Mouse (Mus musculus): ENCODE results near the gene Spata7. TPM values are rescaled to one million over a fixed set of nuclear protein-coding genes. Genes with fewer than 3 reads are reported as not detected.

Spata7 gene
- polyA plus RNA-seq, 1 experiment from 2014 or later = 40.9 TPM

DNA sequence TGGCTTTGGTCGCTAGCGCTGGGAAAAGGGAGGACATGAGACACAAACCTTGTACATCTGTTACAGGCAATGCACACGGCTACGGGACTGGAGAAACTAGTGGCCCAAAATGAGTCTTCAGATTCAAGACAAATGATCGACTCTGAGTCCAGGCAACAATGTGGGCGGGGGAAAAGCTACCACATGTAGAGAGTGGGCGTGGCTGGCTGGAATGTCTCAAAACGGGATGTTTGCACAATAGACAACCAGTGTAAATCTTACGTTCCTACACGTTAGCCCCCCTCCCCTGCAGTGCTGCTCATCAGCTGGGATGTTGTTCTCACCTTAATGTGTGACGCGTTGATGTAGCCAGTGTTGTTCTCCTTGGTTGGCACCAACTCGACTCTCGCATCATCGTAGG is 54.2 kb downstream of the Spata7 start:
- H3K27ac ChIP-seq (ENCODE audit: low read depth, low read length) = no peak overlapping the region
- ATAC-seq (ENCODE audit: low read depth) = no peak
- 79% methylated on average over 15 of the region's 15 CpGs for WGBS

DNA sequence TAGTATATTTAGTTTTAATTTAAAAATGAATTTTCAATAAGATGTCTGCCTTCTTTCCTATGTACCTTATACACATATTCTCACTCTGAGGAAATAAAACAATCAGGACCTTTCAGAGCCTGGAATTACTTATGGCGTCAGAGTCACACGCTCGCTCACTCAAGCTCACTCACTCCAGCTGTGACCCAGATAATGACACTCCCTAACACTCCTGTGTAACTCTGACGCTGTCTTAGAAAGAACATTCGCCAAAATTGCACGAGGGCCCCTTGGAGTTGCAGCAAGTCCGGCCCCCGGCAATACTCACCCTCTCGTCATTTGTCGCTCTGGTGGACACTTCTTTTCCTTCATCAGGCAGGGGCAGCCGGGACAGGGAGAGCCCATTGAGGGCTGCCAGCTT is 55.2 kb downstream of the Spata7 start:
- H3K9ac ChIP-seq (replicated peaks; ENCODE audit: low read depth, low read length) = no peak overlapping the region
- H3K4me3 ChIP-seq (ENCODE audit: low read depth, low read length) = no peak overlapping the region
- no peak overlapping the region for H3K4me2 ChIP-seq (ENCODE audit: low read depth, low read length)
- H3K9me3 ChIP-seq (ENCODE audit: control insufficient read depth, low read length) = no peaks in the 10 kb centered on the region
- WGBS = 70% methylated on average over 11 of the region's 11 CpGs
- 0 out of 2 replicates have a peak, but pooled peaks cover 2% of the 10 kb centered on the region for H3K36me3 ChIP-seq (ENCODE audit: control insufficient read depth, insufficient read depth, low read length)
- H3K27me3 ChIP-seq (ENCODE audit: control insufficient read depth, insufficient read depth, low read length) = no peaks in the 10 kb centered on the region
- no peak for ATAC-seq (ENCODE audit: low read depth)
- H3K4me1 ChIP-seq (ENCODE audit: control insufficient read depth, insufficient read depth, low read length) = no peaks in the 10 kb centered on the region
- no peak overlapping the region for H3K27ac ChIP-seq (ENCODE audit: low read depth, low read length)

More for the DNA sequence above, 54.2 kb downstream of the Spata7 start:
- Histone ChIP-seq H3K9me3 (ENCODE audit: control insufficient read depth, low read length) (no peaks in the 10 kb centered on the region), H3K27me3 (ENCODE audit: control insufficient read depth, insufficient read depth, low read length) (no peaks in the 10 kb centered on the region), H3K36me3 (ENCODE audit: control insufficient read depth, insufficient read depth, low read length) (no peaks in the 10 kb centered on the region), H3K4me1 (ENCODE audit: control insufficient read depth, insufficient read depth, low read length) (no peaks in the 10 kb centered on the region), H3K4me2 (ENCODE audit: low read depth, low read length) (no peak overlapping the region), H3K4me3 (ENCODE audit: low read depth, low read length) (no peak overlapping the region), H3K9ac (replicated peaks; ENCODE audit: low read depth, low read length) (no peak overlapping the region)

DNA sequence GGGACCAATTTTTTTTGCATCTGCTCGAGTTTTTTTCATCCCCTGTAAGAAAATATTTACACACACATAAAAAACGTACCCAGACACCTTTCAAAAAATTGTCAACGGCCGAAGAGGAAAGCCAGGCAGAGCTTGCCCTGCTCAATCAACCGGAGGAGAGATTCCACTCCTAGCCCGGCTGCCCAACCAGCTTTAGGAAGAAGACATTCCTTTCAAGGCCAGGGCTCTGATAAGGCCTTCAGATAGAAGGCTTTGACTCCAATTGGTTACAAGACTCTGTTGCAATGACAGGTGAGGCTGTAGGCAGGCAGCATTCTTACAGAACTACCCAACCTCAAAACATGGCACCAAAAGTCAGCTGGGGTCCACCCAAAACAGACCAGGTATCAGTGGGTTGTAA is 55.6 kb downstream of the Spata7 start:
- Histone ChIP-seq H3K27me3 (ENCODE audit: control insufficient read depth, insufficient read depth, low read length) (no peaks in the 10 kb centered on the region), H3K9me3 (ENCODE audit: control insufficient read depth, low read length) (no peaks in the 10 kb centered on the region), H3K36me3 (ENCODE audit: control insufficient read depth, insufficient read depth, low read length) (0 out of 2 replicates have a peak, but pooled peaks cover 6% of the 10 kb centered on the region), H3K4me1 (ENCODE audit: control insufficient read depth, insufficient read depth, low read length) (no peaks in the 10 kb centered on the region), H3K4me2 (ENCODE audit: low read depth, low read length) (no peak overlapping the region), H3K9ac (replicated peaks; ENCODE audit: low read depth, low read length) (no peak overlapping the region), H3K27ac (ENCODE audit: low read depth, low read length) (no peak overlapping the region), H3K4me3 (ENCODE audit: low read depth, low read length) (no peak overlapping the region)
- WGBS = 83% methylated on average over 6 of the region's 6 CpGs
- ATAC-seq (ENCODE audit: low read depth) = no peak

DNA sequence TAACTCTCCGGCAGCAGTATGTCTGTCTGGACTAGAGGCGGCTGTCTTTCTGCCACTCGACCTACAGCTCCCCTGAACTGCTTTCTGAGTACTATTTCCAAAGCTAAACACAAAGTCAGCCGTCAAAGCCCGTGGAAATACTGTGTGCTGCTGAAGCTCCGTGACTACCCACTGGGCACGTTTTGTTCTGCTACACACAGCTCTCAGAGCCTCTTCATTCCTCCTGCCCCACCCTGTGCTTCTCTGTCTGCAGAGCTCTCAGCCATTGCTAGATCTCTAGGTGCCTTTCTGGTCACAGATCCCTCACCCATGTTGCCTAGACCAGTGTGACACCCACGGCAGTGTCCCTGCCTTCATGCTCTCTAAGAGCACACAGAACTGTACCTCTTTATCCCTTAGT is 62.3 kb downstream of the Spata7 start:
- no peaks in the 10 kb centered on the region for H3K27me3 ChIP-seq (ENCODE audit: control insufficient read depth, insufficient read depth, low read length)
- H3K4me1 ChIP-seq (ENCODE audit: control insufficient read depth, insufficient read depth, low read length) = no peaks in the 10 kb centered on the region
- H3K4me2 ChIP-seq (ENCODE audit: low read depth, low read length) = no peak overlapping the region
- H3K4me3 ChIP-seq (ENCODE audit: low read depth, low read length) = no peak overlapping the region
- H3K36me3 ChIP-seq (ENCODE audit: control insufficient read depth, insufficient read depth, low read length) = 0 out of 2 replicates have a peak, but pooled peaks cover 9% of the 10 kb centered on the region
- no peak overlapping the region for H3K9ac ChIP-seq (replicated peaks; ENCODE audit: low read depth, low read length)
- no peak for ATAC-seq (ENCODE audit: low read depth)
- WGBS = 86% methylated on average over 8 of the region's 8 CpGs
- H3K27ac ChIP-seq (ENCODE audit: low read depth, low read length) = no peak overlapping the region
- H3K9me3 ChIP-seq (ENCODE audit: control insufficient read depth, low read length) = no peaks in the 10 kb centered on the region

DNA sequence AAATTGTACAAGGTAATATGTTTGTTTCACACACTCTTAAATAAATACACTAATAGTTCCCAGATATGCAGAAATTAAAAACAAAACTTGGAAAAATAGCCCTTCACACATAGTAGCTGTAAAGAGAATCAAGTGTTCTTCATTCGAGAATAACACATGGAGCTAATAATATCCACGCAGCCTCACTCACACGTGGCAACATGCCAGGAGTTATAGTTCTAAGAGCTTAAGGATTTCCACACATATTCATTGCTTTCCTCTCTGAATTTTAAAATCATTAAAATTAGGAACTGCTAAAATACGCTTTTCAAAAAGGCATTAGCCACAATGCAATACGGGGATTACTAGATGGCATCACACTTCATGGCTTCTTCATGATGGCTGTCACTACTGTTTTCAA is 69.2 kb downstream of the Spata7 start:
- Histone ChIP-seq H3K27ac (ENCODE audit: low read depth, low read length) (no peak overlapping the region), H3K9me3 (ENCODE audit: control insufficient read depth, low read length) (no peaks in the 10 kb centered on the region), H3K27me3 (ENCODE audit: control insufficient read depth, insufficient read depth, low read length) (no peaks in the 10 kb centered on the region), H3K4me1 (ENCODE audit: control insufficient read depth, insufficient read depth, low read length) (no peaks in the 10 kb centered on the region), H3K4me2 (ENCODE audit: low read depth, low read length) (no peak overlapping the region), H3K4me3 (ENCODE audit: low read depth, low read length) (no peak overlapping the region), H3K9ac (replicated peaks; ENCODE audit: low read depth, low read length) (no peak overlapping the region), H3K36me3 (ENCODE audit: control insufficient read depth, insufficient read depth, low read length) (no peaks in the 10 kb centered on the region)
- ATAC-seq (ENCODE audit: low read depth) = no peak
- 87% methylated on average over 5 of the region's 5 CpGs for WGBS

DNA sequence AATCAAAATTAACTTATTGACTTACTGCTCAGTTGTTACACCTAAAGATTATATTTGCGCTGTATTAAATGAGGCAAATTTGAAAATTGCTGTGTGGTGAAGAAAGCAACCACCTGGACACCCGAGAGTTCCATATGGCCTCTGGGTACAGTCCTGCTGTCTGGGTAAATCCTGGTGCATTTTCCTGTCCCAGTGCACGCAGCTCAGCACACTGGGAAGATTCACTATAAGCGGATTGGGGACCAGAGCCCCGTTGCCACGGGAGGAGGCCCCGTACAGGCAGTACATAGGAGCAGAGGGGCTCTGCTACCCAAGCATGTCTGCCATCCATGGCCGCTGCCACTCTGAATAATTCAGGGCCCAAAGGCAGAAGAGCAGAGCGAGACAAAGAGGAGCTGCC is 73.6 kb downstream of the Spata7 start:
- no peak for ATAC-seq (ENCODE audit: low read depth)
- Histone ChIP-seq H3K9ac (replicated peaks; ENCODE audit: low read depth, low read length) (no peak overlapping the region), H3K27ac (ENCODE audit: low read depth, low read length) (no peak overlapping the region), H3K36me3 (ENCODE audit: control insufficient read depth, insufficient read depth, low read length) (0 out of 2 replicates have a peak, but pooled peaks cover 3% of the 10 kb centered on the region), H3K4me3 (ENCODE audit: low read depth, low read length) (no peak overlapping the region), H3K4me1 (ENCODE audit: control insufficient read depth, insufficient read depth, low read length) (no peaks in the 10 kb centered on the region), H3K27me3 (ENCODE audit: control insufficient read depth, insufficient read depth, low read length) (no peaks in the 10 kb centered on the region), H3K9me3 (ENCODE audit: control insufficient read depth, low read length) (no peaks in the 10 kb centered on the region), H3K4me2 (ENCODE audit: low read depth, low read length) (no peak overlapping the region)
- WGBS = 82% methylated on average over 9 of the region's 9 CpGs

DNA sequence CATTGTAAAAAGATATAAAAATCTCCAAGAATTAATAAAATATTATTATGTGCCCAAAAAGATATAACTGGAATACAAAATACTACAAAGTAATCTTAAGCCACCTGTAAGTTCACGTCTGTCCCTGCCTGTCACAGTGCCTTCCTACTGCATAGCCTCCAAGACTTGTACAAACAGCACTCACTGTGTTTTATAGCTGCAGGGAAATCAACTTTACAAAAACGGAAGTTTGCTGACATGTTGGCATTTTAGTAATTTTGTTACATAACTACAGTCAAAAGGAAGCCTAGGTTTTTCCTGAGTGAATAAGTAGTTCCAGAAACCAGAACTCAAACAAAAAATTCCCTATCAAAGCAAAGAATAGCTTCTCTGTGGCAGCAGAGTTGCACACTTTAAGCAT is 75.6 kb downstream of the Spata7 start:
- 84% methylated on average over 2 of the region's 2 CpGs for WGBS
- Histone ChIP-seq H3K9ac (replicated peaks; ENCODE audit: low read depth, low read length) (no peak overlapping the region), H3K27ac (ENCODE audit: low read depth, low read length) (no peak overlapping the region), H3K4me3 (ENCODE audit: low read depth, low read length) (no peak overlapping the region), H3K36me3 (ENCODE audit: control insufficient read depth, insufficient read depth, low read length) (0 out of 2 replicates have a peak, but pooled peaks cover 3% of the 10 kb centered on the region), H3K27me3 (ENCODE audit: control insufficient read depth, insufficient read depth, low read length) (no peaks in the 10 kb centered on the region), H3K4me1 (ENCODE audit: control insufficient read depth, insufficient read depth, low read length) (no peaks in the 10 kb centered on the region), H3K9me3 (ENCODE audit: control insufficient read depth, low read length) (no peaks in the 10 kb centered on the region), H3K4me2 (ENCODE audit: low read depth, low read length) (no peak overlapping the region)
- no peak for ATAC-seq (ENCODE audit: low read depth)

DNA sequence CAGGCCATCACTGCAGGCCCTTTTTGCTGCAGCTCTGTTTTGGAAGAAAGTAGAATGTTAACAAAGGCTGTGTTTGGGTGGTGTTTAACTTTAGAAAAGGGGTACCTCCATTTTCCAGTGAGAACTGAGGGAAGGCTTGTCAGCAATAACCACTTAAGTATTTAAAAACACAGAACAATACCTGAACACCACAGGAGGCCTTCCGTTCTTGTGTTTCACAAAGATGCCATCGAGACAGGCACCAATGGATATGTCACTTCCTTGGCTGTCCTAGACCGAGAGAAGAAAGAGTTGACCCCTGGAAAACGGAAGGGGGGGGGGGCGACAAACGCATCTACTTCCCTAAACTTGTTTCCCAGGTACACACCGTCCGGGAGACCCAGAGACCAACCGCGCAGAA is 76.0 kb downstream of the Spata7 start:
- no peaks in the 10 kb centered on the region for H3K9me3 ChIP-seq (ENCODE audit: control insufficient read depth, low read length)
- no peak overlapping the region for H3K9ac ChIP-seq (replicated peaks; ENCODE audit: low read depth, low read length)
- no peaks in the 10 kb centered on the region for H3K4me1 ChIP-seq (ENCODE audit: control insufficient read depth, insufficient read depth, low read length)
- 77% methylated on average over 10 of the region's 10 CpGs for WGBS
- no peak for ATAC-seq (ENCODE audit: low read depth)
- 0 out of 2 replicates have a peak, but pooled peaks cover 3% of the 10 kb centered on the region for H3K36me3 ChIP-seq (ENCODE audit: control insufficient read depth, insufficient read depth, low read length)
- H3K4me2 ChIP-seq (ENCODE audit: low read depth, low read length) = no peak overlapping the region
- no peaks in the 10 kb centered on the region for H3K27me3 ChIP-seq (ENCODE audit: control insufficient read depth, insufficient read depth, low read length)
- no peak overlapping the region for H3K4me3 ChIP-seq (ENCODE audit: low read depth, low read length)
- no peak overlapping the region for H3K27ac ChIP-seq (ENCODE audit: low read depth, low read length)

DNA sequence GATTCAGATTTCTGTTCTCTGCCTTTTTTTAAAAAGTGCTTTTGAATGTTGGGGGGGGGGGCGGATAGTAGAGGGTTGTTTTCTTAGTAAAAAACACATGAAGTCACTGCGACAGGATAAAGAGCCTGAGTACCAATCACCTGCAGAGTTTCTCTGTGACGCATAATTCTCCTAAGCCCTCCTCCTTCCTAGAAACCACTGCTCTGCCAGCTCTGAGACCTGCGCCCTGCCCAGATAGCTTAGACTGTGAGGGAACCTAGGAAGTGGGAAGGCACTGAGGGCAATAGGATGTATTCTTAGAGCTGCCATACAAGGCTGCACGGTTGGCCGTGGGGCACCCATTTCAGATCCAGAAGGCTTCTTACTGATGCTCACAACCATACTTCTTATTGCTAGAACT is 84.9 kb downstream of the Spata7 start:
- Histone ChIP-seq H3K27me3 (ENCODE audit: control insufficient read depth, insufficient read depth, low read length) (no peaks in the 10 kb centered on the region), H3K4me3 (ENCODE audit: low read depth, low read length) (no peak overlapping the region), H3K9ac (replicated peaks; ENCODE audit: low read depth, low read length) (no peak overlapping the region), H3K9me3 (ENCODE audit: control insufficient read depth, low read length) (no peaks in the 10 kb centered on the region), H3K4me1 (ENCODE audit: control insufficient read depth, insufficient read depth, low read length) (no peaks in the 10 kb centered on the region), H3K27ac (ENCODE audit: low read depth, low read length) (no peak overlapping the region), H3K4me2 (ENCODE audit: low read depth, low read length) (no peak overlapping the region), H3K36me3 (ENCODE audit: control insufficient read depth, insufficient read depth, low read length) (no peaks in the 10 kb centered on the region)
- 71% methylated on average over 6 of the region's 6 CpGs for WGBS
- no peak for ATAC-seq (ENCODE audit: low read depth)
